Mouse (Mus musculus): ENCODE measurements around the gene Tspan1.

GRCm38 (mm10) chr4:116140801-116141574 is 26.4 kb downstream of the Tspan1 start:
- no peak for TF ChIP-seq TAL1 (IDR thresholded peaks at IDR 0.05; ENCODE audit: low read length)
- TF ChIP-seq ZNF384 (IDR thresholded peaks at IDR 0.05; ENCODE audit: low read depth, low read length) = no peak
- TF ChIP-seq JUND (IDR thresholded peaks at IDR 0.05; ENCODE audit: low read depth, low read length) = no peak
- TF ChIP-seq MAX (IDR thresholded peaks at IDR 0.05; ENCODE audit: low read length) = no peak
- TF ChIP-seq HCFC1 (IDR thresholded peaks at IDR 0.05; ENCODE audit: low read depth, low read length) = no peak
- TF ChIP-seq CTCF (IDR thresholded peaks at IDR 0.05 in 2 of 3, conservative IDR thresholded peaks at IDR 0.05 in 1 of 3; ENCODE audit: control insufficient read depth in 1 of 3, insufficient read depth in 1 of 3, low read depth in 2 of 3, low read length in 3 of 3, poor library complexity in 1 of 3, severe bottlenecking in 1 of 3) = no peak
- no peak for TF ChIP-seq EP300 (IDR thresholded peaks at IDR 0.05; ENCODE audit: low read depth in 1 of 2, low read length in 2 of 2)
- no peak for TF ChIP-seq POLR2AphosphoS2 (IDR thresholded peaks at IDR 0.05; ENCODE audit: low read length)

All from MEL (cell line).